Mouse (Mus musculus): ENCODE results near the gene Polr3a. TPM values are rescaled to one million over a fixed set of nuclear protein-coding genes. Genes with fewer than 3 reads are reported as not detected.

Gene Polr3a
- 5.1 and 6.6 TPM in 2 replicates for polyA plus RNA-seq (2015; fragmentation: Nextera tagmentation; extraction: Ambion mirVana)

GRCm38 (mm10) chr14:24486773-24487227, at the start of gene Polr3a, which contains the start of gene Rps24:
Gene Polr3a, minus strand, starts transcription at chr14:24487058.
Gene Rps24, plus strand, starts transcription at chr14:24487125.
- peak within 1 kb of the TSS; percentile 83 for H3K9ac ChIP-seq (ENCODE audit: low read depth, low read length)
- WGBS: under 1% methylated on average over 30 of the region's 30 CpGs
- TF ChIP-seq CTCF (IDR thresholded peaks at IDR 0.05; ENCODE audit: low read depth): peak; percentile 96
- H3K4me3 ChIP-seq (ENCODE audit: low read depth, low read length): peak within 1 kb of the TSS; percentile 88
- H3K9me3 ChIP-seq (ENCODE audit: control insufficient read depth): no peaks in the 10 kb centered on the region
- H3K4me1 ChIP-seq (replicated peaks; ENCODE audit: control insufficient read depth, insufficient read depth, low read length): no peaks in the 10 kb centered on the region
- peak; percentile 75 for ATAC-seq
- H3K36me3 ChIP-seq (ENCODE audit: control insufficient read depth, insufficient read depth): peaks cover 23% of the 10 kb centered on the region
- peak within 1 kb of the TSS; percentile 80 for H3K4me2 ChIP-seq (replicated peaks; ENCODE audit: low read depth)
- no peaks in the 10 kb centered on the region for H3K27me3 ChIP-seq (replicated peaks; ENCODE audit: control insufficient read depth, insufficient read depth, low read length)
- peak within 1 kb of the TSS; percentile 84 for H3K27ac ChIP-seq (ENCODE audit: low read depth, low read length)

- Histone ChIP-seq H3K4me3 (ENCODE audit: low read depth, low read length) (no peak overlapping the region), H3K9ac (ENCODE audit: low read depth, low read length) (no peak overlapping the region), H3K27me3 (replicated peaks; ENCODE audit: control insufficient read depth, insufficient read depth, low read length) (no peaks in the 10 kb centered on the region), H3K4me1 (replicated peaks; ENCODE audit: control insufficient read depth, insufficient read depth, low read length) (no peaks in the 10 kb centered on the region), H3K9me3 (ENCODE audit: control insufficient read depth) (peaks cover 5% of the 10 kb centered on the region; the same call in 1 of the 2 replicates), H3K36me3 (ENCODE audit: control insufficient read depth, insufficient read depth) (no peaks in the 10 kb centered on the region), H3K4me2 (replicated peaks; ENCODE audit: low read depth) (no peak overlapping the region), H3K27ac (ENCODE audit: low read depth, low read length) (no peak overlapping the region)
- no peak for ATAC-seq
- WGBS: 76% methylated on average over 9 of the region's 9 CpGs
- no peak for TF ChIP-seq CTCF (IDR thresholded peaks at IDR 0.05; ENCODE audit: low read depth)
These were observed 48.1 kb upstream of the Polr3a start for GRCm38 (mm10) chr14:24534865-24535545.

- H3K36me3 ChIP-seq (ENCODE audit: control insufficient read depth, insufficient read depth): no peaks in the 10 kb centered on the region
- H3K9ac ChIP-seq (ENCODE audit: low read depth, low read length): no peak overlapping the region
- ATAC-seq: peak; percentile 59
- peaks cover 3% of the 10 kb centered on the region; the same call in 1 of the 2 replicates for H3K4me1 ChIP-seq (replicated peaks; ENCODE audit: control insufficient read depth, insufficient read depth, low read length)
- H3K27ac ChIP-seq (ENCODE audit: low read depth, low read length): no peak overlapping the region
- TF ChIP-seq CTCF (IDR thresholded peaks at IDR 0.05; ENCODE audit: low read depth): no peak
- under 1% methylated on average over 6 of the region's 6 CpGs for WGBS
- no peaks in the 10 kb centered on the region for H3K27me3 ChIP-seq (replicated peaks; ENCODE audit: control insufficient read depth, insufficient read depth, low read length)
- no peak overlapping the region for H3K4me3 ChIP-seq (ENCODE audit: low read depth, low read length)
- H3K4me2 ChIP-seq (replicated peaks; ENCODE audit: low read depth): 0 out of 2 replicates have a peak overlapping the region, but pooled peaks have one; percentile 35
- no peaks in the 10 kb centered on the region for H3K9me3 ChIP-seq (ENCODE audit: control insufficient read depth)
These were observed 43.4 kb upstream of the Polr3a start for GRCm38 (mm10) chr14:24530228-24530627.

DNA sequence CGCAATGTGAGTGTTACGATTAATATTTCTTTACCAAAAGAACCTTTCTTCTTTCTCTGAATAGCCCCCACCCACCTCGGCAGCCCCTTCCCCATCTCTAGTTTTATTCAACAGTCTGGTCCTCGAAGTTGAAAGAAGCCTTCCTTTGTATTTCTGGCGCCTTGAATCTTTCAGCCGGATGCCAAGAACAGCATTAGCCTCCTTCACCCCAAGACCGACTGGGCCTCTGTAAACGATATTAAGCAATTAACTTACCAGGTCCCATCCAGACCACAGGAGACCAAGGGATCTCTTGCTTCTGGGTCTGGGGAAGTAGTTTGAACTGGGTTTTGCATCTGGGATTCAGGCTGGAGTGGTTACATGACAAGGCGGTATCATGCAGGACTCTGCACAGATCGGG, 39.6 kb upstream of the Polr3a start:
- Histone ChIP-seq H3K27me3 (replicated peaks; ENCODE audit: control insufficient read depth, insufficient read depth, low read length) (no peaks in the 10 kb centered on the region), H3K9me3 (ENCODE audit: control insufficient read depth) (no peaks in the 10 kb centered on the region), H3K4me2 (replicated peaks; ENCODE audit: low read depth) (no peak overlapping the region), H3K27ac (ENCODE audit: low read depth, low read length) (no peak overlapping the region), H3K36me3 (ENCODE audit: control insufficient read depth, insufficient read depth) (no peaks in the 10 kb centered on the region), H3K4me3 (ENCODE audit: low read depth, low read length) (no peak overlapping the region), H3K9ac (ENCODE audit: low read depth, low read length) (no peak overlapping the region), H3K4me1 (replicated peaks; ENCODE audit: control insufficient read depth, insufficient read depth, low read length) (peaks cover 3% of the 10 kb centered on the region; the same call in 1 of the 2 replicates)
- no peak for TF ChIP-seq CTCF (IDR thresholded peaks at IDR 0.05; ENCODE audit: low read depth)
- 73% methylated on average over 10 of the region's 10 CpGs for WGBS
- no peak for ATAC-seq

DNA sequence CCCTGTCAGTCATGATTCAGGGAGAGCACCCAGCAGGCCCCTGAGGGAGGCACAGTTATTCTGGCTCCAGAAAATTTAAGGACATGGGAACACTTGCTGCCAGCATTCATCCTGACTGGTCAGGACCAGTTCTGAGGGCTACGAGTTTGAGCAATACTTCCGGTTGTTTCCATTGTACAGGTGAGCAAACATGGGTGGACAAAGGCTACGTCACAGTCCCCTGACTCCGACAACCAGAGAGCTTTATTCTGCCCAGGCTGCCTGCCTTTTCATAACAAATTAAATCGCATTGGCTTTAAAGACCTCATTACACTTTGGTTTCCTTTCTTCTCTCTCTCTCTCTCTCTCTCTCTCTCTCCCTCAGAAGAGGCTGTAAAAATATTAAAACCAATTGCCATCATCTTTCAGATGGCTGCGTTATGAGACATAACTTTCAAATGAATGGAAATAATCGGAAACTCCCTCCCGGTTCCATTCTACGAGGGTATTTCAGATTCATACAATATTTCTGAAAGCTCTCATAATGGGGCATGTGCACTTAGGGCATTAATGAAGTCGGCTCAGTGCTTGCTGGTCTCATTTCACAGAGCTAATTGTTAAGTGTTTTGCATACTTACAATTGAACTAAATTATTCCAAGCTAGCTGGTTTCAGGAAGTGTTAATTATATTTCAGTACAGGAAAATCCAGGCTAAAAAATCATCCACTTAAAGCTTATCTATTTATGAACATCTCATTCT, 39.0 kb upstream of the Polr3a start:
- H3K4me2 ChIP-seq (replicated peaks; ENCODE audit: low read depth): no peak overlapping the region
- no peak overlapping the region for H3K27ac ChIP-seq (ENCODE audit: low read depth, low read length)
- H3K27me3 ChIP-seq (replicated peaks; ENCODE audit: control insufficient read depth, insufficient read depth, low read length): no peaks in the 10 kb centered on the region
- H3K4me3 ChIP-seq (ENCODE audit: low read depth, low read length): no peak overlapping the region
- no peak overlapping the region for H3K9ac ChIP-seq (ENCODE audit: low read depth, low read length)
- H3K9me3 ChIP-seq (ENCODE audit: control insufficient read depth): no peaks in the 10 kb centered on the region
- WGBS: 67% methylated on average over 10 of the region's 10 CpGs
- peaks cover 3% of the 10 kb centered on the region; the same call in 1 of the 2 replicates for H3K4me1 ChIP-seq (replicated peaks; ENCODE audit: control insufficient read depth, insufficient read depth, low read length)
- no peak for TF ChIP-seq CTCF (IDR thresholded peaks at IDR 0.05; ENCODE audit: low read depth)
- ATAC-seq: no peak
- no peaks in the 10 kb centered on the region for H3K36me3 ChIP-seq (ENCODE audit: control insufficient read depth, insufficient read depth)

DNA sequence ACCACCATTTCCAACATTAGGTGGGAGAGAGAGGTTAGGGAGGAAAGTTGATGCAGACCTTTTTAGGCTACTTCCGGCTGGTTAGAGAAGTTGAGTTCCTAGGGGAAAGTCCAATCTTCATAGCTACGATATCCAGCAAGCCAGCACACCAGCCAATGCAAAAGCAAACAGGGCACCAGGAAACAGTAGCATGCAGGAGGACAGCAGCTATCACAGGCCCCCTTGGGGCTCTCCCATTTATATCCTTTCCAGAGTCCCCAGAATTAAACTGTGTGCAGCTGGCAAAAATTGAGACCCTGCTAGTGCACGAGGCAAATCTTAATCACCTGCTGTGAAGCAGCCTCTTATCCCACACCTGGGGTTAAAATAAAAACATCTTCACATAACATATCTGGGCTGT, 38.3 kb upstream of the Polr3a start:
- 45% methylated on average over 3 of the region's 3 CpGs for WGBS
- no peak overlapping the region for H3K4me3 ChIP-seq (ENCODE audit: low read depth, low read length)
- no peak overlapping the region for H3K4me2 ChIP-seq (replicated peaks; ENCODE audit: low read depth)
- no peaks in the 10 kb centered on the region for H3K9me3 ChIP-seq (ENCODE audit: control insufficient read depth)
- no peak overlapping the region for H3K27ac ChIP-seq (ENCODE audit: low read depth, low read length)
- peaks cover 3% of the 10 kb centered on the region; the same call in 1 of the 2 replicates for H3K4me1 ChIP-seq (replicated peaks; ENCODE audit: control insufficient read depth, insufficient read depth, low read length)
- peak; percentile 38; the same call in 1 of the 2 replicates for ATAC-seq
- no peaks in the 10 kb centered on the region for H3K36me3 ChIP-seq (ENCODE audit: control insufficient read depth, insufficient read depth)
- H3K27me3 ChIP-seq (replicated peaks; ENCODE audit: control insufficient read depth, insufficient read depth, low read length): no peaks in the 10 kb centered on the region
- H3K9ac ChIP-seq (ENCODE audit: low read depth, low read length): no peak overlapping the region
- TF ChIP-seq CTCF (IDR thresholded peaks at IDR 0.05; ENCODE audit: low read depth): no peak
